Mouse (Mus musculus) intestine, postnatal 0 days (tissue): ENCODE data around the gene Gper1. TPM values are rescaled to one million over a fixed set of nuclear protein-coding genes. Genes with fewer than 3 reads are reported as not detected.
A peak's percentile ranks its signal among the peaks of the same experiment; 100 is the strongest.

ENCODE experiments used
- ATAC-seq: fragments of 200-750 bp; cut with Nextera tagmentation; 2 replicates; pipeline ENCODE4 v1.8.0; 2017; ENCODE audit warnings: mild to moderate bottlenecking, moderate TSS enrichment, moderate library complexity
- H3K27ac ChIP-seq: fragments of 300-500 bp; sonication (generic); 2 replicates; pipeline ENCODE4 v1.5.1; 2014; ENCODE audit warnings: mild to moderate bottlenecking, low read depth, low read length, moderate library complexity
- H3K27me3 ChIP-seq: fragments of 300-500 bp; sonication (generic); replicated peaks from 2 replicates; pipeline ENCODE4 v1.6.1; 2014; ENCODE audit warnings: low read length, mixed read lengths; ENCODE audit not compliant: control insufficient read depth, insufficient read depth
- H3K36me3 ChIP-seq: fragments of 300-500 bp; sonication (generic); 2 replicates; pipeline ENCODE4 v1.6.1; 2014; ENCODE audit warnings: mild to moderate bottlenecking, moderate library complexity; ENCODE audit not compliant: control insufficient read depth, insufficient read depth
- H3K4me1 ChIP-seq: fragments of 300-500 bp; sonication (generic); replicated peaks from 2 replicates; pipeline ENCODE4 v1.6.1; 2014; ENCODE audit warnings: antibody characterized with exemption, low read length, mixed read lengths; ENCODE audit not compliant: control insufficient read depth, insufficient read depth
- H3K4me2 ChIP-seq: fragments of 300-500 bp; sonication (generic); replicated peaks from 2 replicates; pipeline ENCODE4 v1.6.1; 2014; ENCODE audit warnings: low read depth, mild to moderate bottlenecking, moderate library complexity
- H3K4me3 ChIP-seq: fragments of 300-500 bp; sonication (generic); 2 replicates; pipeline ENCODE4 v1.5.1; 2014; ENCODE audit warnings: low read depth, low read length
- H3K9ac ChIP-seq: fragments of 300-500 bp; sonication (generic); 2 replicates; pipeline ENCODE4 v1.6.1; 2014; ENCODE audit warnings: mild to moderate bottlenecking, low read depth, low read length
- H3K9me3 ChIP-seq: fragments of 300-500 bp; sonication (generic); 2 replicates; pipeline ENCODE4 v1.6.1; 2016; ENCODE audit warnings: mixed run types; ENCODE audit not compliant: control insufficient read depth
- CTCF ChIP-seq: sonication (generic); IDR thresholded peaks from 2 replicates; pipeline ENCODE4 v1.5.1; 2016; ENCODE audit warnings: low read depth, mild to moderate bottlenecking, control low read depth, antibody characterized with exemption, moderate library complexity
- WGBS: fragments of 180-500 bp; shearing (Covaris S2); extraction: QIAGEN DNeasy Blood & Tissue Kit; methylation state at CpG from one replicate; pipeline ENCODE4 v1.1.7; 2014; 5-methylcytosine and 5-hydroxymethylcytosine counted together
- polyA plus RNA-seq: library from polyadenylated mRNA; unstranded; fragments of >200 nt; fragmentation: Nextera tagmentation; extraction: Ambion mirVana; gene quantifications from 2 replicates; pipeline ENCODE4 v1.2.1, GENCODE M21; 2015

Gper1 gene
- polyA plus RNA-seq, 1 experiment from 2014 or later: 1.1 TPM

DNA sequence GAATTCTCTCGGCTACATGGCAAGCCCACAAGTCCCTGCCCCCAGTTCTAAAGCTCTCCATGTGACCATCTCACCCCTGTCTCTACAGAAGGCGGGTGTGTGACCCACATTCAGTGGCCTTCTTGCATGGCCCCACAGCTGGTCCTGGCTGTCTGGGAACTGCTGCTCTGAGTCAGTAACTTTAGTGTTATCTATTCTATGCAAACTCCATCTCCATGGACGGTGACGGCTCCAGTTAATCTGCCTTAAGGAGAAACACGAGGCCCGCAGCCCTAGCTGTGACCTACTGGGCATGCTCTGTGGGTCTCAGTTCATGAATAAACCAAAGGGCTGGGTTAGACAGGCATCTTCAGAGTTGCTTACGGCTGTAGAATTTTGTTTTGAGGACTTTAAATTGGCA, 28.6 kb upstream of the Gper1 start:
- no peaks in the 10 kb centered on the region for H3K9me3 ChIP-seq
- no peak overlapping the region for H3K9ac ChIP-seq
- no peaks in the 10 kb centered on the region for H3K27me3 ChIP-seq
- H3K27ac ChIP-seq: no peak overlapping the region
- no peak overlapping the region for H3K4me2 ChIP-seq
- WGBS: 80% methylated on average over 7 of the region's 7 CpGs
- H3K36me3 ChIP-seq: peaks cover 8% of the 10 kb centered on the region; the same call in 1 of the 2 replicates
- peaks cover 5% of the 10 kb centered on the region for H3K4me1 ChIP-seq
- ATAC-seq: no peak
- no peak overlapping the region for H3K4me3 ChIP-seq
- no peak for TF ChIP-seq CTCF

DNA sequence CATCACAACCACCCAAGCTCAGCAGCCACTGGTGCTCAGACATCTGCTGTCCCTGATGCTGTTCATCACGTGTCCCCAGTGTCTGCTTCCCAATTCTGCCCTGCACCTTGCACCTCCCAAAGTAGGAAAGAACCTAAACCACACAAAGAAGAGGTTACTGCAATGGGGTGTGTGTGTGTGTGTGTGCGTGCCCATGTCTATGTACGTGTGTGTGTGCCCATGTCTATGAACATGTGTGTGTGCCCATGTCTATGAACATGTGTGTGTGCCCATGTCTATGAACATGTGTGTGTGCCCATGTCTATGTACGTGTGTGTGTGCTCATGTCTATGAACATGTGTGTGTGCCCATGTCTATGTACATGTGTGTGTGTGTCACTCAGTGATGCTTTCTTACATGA, 27.4 kb upstream of the Gper1 start:
- Histone ChIP-seq H3K4me1 (no peaks in the 10 kb centered on the region), H3K4me3 (no peak overlapping the region), H3K4me2 (no peak overlapping the region), H3K9me3 (no peaks in the 10 kb centered on the region), H3K36me3 (peaks cover 8% of the 10 kb centered on the region; the same call in 1 of the 2 replicates), H3K27ac (no peak overlapping the region), H3K27me3 (no peaks in the 10 kb centered on the region), H3K9ac (no peak overlapping the region)
- TF ChIP-seq CTCF: no peak
- WGBS: 93% methylated on average over 4 of the region's 4 CpGs
- no peak for ATAC-seq

DNA sequence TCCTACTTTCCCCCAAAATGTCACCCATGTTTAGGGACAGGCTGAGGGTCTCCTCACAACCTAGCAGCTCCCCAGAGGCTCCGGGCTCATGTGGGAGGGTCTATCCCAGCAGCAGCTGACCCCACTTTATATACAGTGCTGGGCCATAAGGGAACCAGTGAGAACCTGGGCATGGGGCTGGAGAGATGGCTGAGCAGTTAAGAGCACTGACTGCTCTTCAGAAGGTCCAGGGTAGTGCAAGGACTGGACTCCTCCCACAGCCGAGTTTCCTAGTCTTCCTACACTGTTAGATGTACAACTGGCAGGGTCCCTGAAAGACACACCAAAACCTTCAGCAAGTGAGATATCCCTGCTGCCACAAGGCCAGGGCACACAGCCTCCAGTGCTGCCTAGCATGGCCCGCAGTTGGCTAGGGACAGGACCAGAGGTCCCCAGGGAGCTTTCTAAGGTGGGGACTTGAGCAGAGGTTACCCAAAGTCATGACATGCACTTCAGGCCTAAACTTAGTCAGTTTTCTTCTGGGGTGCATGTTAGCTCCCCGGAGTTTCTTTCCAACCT, 25.5 kb upstream of the Gper1 start:
- H3K36me3 ChIP-seq: peaks cover 6% of the 10 kb centered on the region; the same call in 1 of the 2 replicates
- H3K9me3 ChIP-seq: no peaks in the 10 kb centered on the region
- H3K9ac ChIP-seq: no peak overlapping the region
- 91% methylated on average over 4 of the region's 4 CpGs for WGBS
- no peaks in the 10 kb centered on the region for H3K4me1 ChIP-seq
- H3K27me3 ChIP-seq: no peaks in the 10 kb centered on the region
- ATAC-seq: no peak
- H3K4me3 ChIP-seq: no peak overlapping the region
- no peak for TF ChIP-seq CTCF
- H3K4me2 ChIP-seq: no peak overlapping the region
- H3K27ac ChIP-seq: no peak overlapping the region

DNA sequence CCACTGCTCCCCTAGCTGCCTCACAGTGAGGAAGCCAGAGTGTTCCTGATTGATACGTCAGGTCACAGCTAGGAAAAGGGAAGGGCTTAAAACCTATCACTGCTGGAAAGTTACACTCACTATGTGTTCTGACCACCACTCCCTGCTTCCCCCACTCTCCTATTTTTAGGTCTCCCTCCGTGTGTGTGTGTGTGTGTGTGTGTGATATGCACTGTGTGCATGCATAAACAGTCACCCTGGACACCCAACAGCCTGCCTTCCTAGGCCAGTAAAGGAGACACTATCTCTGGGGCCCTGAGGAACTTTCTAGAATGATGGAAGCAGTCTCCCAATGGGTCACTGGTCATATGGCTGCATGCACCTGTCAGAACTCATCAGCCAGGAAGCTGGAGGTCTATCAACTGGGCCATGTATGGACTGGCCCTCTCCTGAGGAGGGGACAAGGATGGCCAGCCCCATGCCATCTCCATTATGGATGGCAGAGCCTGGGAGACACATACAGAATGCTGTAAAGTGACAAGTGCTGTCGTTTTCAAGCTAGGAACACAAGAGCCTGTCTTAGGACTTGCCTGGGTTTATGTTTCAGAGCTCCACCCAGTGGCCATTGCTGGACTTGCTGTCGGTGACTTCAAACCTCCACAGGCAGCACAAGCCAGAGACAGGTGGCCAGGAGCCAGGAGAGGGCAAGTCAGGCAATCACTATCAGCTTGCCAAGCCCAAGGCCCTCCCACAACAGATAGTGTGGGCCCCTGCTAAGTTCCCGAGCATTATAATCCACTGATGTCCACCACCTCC, 24.8 kb upstream of the Gper1 start:
- no peak overlapping the region for H3K4me2 ChIP-seq
- no peaks in the 10 kb centered on the region; the same call in 1 of the 2 replicates for H3K36me3 ChIP-seq
- H3K4me1 ChIP-seq: no peaks in the 10 kb centered on the region
- peak; percentile 58 for ATAC-seq
- H3K4me3 ChIP-seq: no peak overlapping the region
- no peak overlapping the region for H3K27ac ChIP-seq
- H3K9ac ChIP-seq: no peak overlapping the region
- 35% methylated on average over 5 of the region's 5 CpGs for WGBS
- H3K27me3 ChIP-seq: no peaks in the 10 kb centered on the region
- no peaks in the 10 kb centered on the region for H3K9me3 ChIP-seq
- peak; percentile 93 for TF ChIP-seq CTCF

DNA sequence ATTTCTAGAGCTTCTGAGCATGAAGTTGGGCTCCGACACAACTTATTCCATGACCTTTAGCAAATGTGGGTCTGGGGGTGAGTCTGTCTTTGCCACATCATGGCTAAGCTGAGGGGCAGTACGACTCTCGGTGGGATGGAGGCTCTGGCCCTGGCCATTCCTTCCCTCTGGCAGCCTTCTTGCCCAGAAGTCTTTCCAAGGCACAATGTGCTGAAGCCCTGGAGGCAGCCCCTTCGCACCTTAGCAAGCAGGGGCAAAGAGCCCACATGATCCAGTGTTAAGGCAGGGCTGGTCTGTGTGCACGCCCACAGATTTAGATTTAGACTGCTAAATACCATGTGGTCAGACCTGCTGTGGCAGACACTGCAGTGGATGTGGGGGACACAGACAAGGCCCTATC, 24.2 kb upstream of the Gper1 start:
- ATAC-seq: no peak
- TF ChIP-seq CTCF: no peak
- WGBS: 80% methylated on average over 5 of the region's 5 CpGs

DNA sequence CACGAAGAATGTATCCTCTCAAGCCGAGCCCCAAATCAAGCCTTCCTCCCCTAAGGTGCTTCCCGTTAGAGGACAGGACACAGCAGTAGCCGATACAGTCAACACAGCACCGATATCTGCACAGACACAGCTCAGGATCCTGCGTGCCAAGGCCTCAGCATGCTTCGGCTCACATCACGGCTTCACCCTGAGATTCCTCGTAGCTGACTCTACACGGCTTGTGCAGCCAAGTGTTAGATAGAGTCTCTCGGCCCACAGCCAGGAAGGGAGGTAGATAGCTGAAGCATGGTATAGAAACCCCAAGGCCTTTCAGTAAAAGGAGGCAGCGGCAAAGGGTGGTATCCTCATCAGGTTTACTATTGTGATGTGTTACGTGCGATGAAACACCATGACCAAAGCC, 23.0 kb upstream of the Gper1 start:
- WGBS: 89% methylated on average over 14 of the region's 14 CpGs
- H3K9ac ChIP-seq: no peak overlapping the region

More for the DNA sequence above, 24.2 kb upstream of the Gper1 start:
- Histone ChIP-seq H3K36me3 (no peaks in the 10 kb centered on the region; the same call in 1 of the 2 replicates), H3K9me3 (no peaks in the 10 kb centered on the region), H3K4me2 (no peak overlapping the region), H3K9ac (no peak overlapping the region), H3K4me3 (no peak overlapping the region), H3K27me3 (no peaks in the 10 kb centered on the region), H3K4me1 (no peaks in the 10 kb centered on the region), H3K27ac (no peak overlapping the region)

More for the DNA sequence above, 23.0 kb upstream of the Gper1 start:
- H3K27me3 ChIP-seq: no peaks in the 10 kb centered on the region
- H3K4me2 ChIP-seq: no peak overlapping the region
- H3K36me3 ChIP-seq: no peaks in the 10 kb centered on the region; the same call in 1 of the 2 replicates
- ATAC-seq: no peak
- H3K27ac ChIP-seq: no peak overlapping the region
- no peak overlapping the region for H3K4me3 ChIP-seq
- TF ChIP-seq CTCF: no peak
- H3K4me1 ChIP-seq: no peaks in the 10 kb centered on the region
- no peaks in the 10 kb centered on the region for H3K9me3 ChIP-seq
